Mouse (Mus musculus) cortical plate, adult 2 months (tissue): ENCODE data around the gene Ddr2. TPM values are rescaled to one million over a fixed set of nuclear protein-coding genes. Genes with fewer than 3 reads are reported as not detected.

Experiments
- H3K27ac ChIP-seq: fragments of 200-500 bp; 2 replicates; pipeline ENCODE4 v1.5.1; 2012; ENCODE audit warnings: low read length, control low read depth, inconsistent platforms; ENCODE audit not compliant: insufficient read depth
- H3K4me1 ChIP-seq: fragments of 200-500 bp; 2 replicates; pipeline ENCODE4 v1.6.1; 2011; ENCODE audit warnings: low read length; ENCODE audit not compliant: control insufficient read depth, insufficient read depth
- H3K4me3 ChIP-seq: fragments of 200-500 bp; 2 replicates; pipeline ENCODE4 v1.5.1; 2011; ENCODE audit warnings: mild to moderate bottlenecking, low read length, control low read depth; ENCODE audit not compliant: insufficient read depth
- CTCF ChIP-seq: fragments of 200-500 bp; IDR thresholded peaks from 2 replicates; pipeline ENCODE4 v1.5.1; 2011; ENCODE audit warnings: mild to moderate bottlenecking, control low read depth, low read length; ENCODE audit not compliant: insufficient read depth; ENCODE audit errors: extremely low read depth
- POLR2A ChIP-seq: fragments of 200-500 bp; IDR thresholded peaks from 2 replicates; pipeline ENCODE4 v1.6.1; 2011; ENCODE audit warnings: mild to moderate bottlenecking, low read length, control low read depth; ENCODE audit not compliant: insufficient read depth; ENCODE audit errors: extremely low read depth
- polyA plus RNA-seq: library from polyadenylated mRNA; depleted of rRNA; stranded (reverse); fragments of >200 nt; gene quantifications from 2 replicates; pipeline ENCODE4 v1.2.3, GENCODE M21; 2012

Gene Ddr2
- polyA plus RNA-seq, 1 experiment, result 4.0 TPM

- no peaks in the 10 kb centered on the region for H3K4me1 ChIP-seq
- no peak overlapping the region for H3K4me3 ChIP-seq
- no peak overlapping the region for H3K27ac ChIP-seq
- TF ChIP-seq POLR2A (no peak), CTCF (no peak)
Measured at GRCm38 (mm10) chr1:170048434-170048833, 62.1 kb downstream of the Ddr2 start.

GRCm38 (mm10) chr1:170044726-170045471, 65.7 kb downstream of the Ddr2 start:
- Histone ChIP-seq H3K4me3 (no peak overlapping the region), H3K4me1 (no peaks in the 10 kb centered on the region), H3K27ac (no peak overlapping the region)
- no peak for TF ChIP-seq CTCF
- TF ChIP-seq POLR2A, result no peak

- Histone ChIP-seq H3K4me3 (no peak overlapping the region), H3K4me1 (no peaks in the 10 kb centered on the region), H3K27ac (no peak overlapping the region)
- TF ChIP-seq CTCF (no peak), POLR2A (no peak)
Measured at GRCm38 (mm10) chr1:170043753-170044152, 66.8 kb downstream of the Ddr2 start.

GRCm38 (mm10) chr1:170042996-170043395, 67.6 kb downstream of the Ddr2 start:
- Histone ChIP-seq H3K4me1 (no peaks in the 10 kb centered on the region), H3K4me3 (no peak overlapping the region), H3K27ac (no peak overlapping the region)
- TF ChIP-seq CTCF (no peak), POLR2A (no peak)

- Histone ChIP-seq H3K4me1 (no peaks in the 10 kb centered on the region), H3K27ac (no peak overlapping the region), H3K4me3 (no peak overlapping the region)
- TF ChIP-seq POLR2A (no peak), CTCF (no peak)
Measured at GRCm38 (mm10) chr1:170039402-170039801, 71.2 kb downstream of the Ddr2 start.

- no peaks in the 10 kb centered on the region for H3K4me1 ChIP-seq
- H3K27ac ChIP-seq, result no peak overlapping the region
- TF ChIP-seq CTCF (no peak), POLR2A (no peak)
Measured at GRCm38 (mm10) chr1:170035575-170035974, 75.0 kb downstream of the Ddr2 start.

GRCm38 (mm10) chr1:170034961-170035360, 75.6 kb downstream of the Ddr2 start:
- H3K27ac ChIP-seq, result no peak overlapping the region
- no peak overlapping the region for H3K4me3 ChIP-seq
- no peaks in the 10 kb centered on the region for H3K4me1 ChIP-seq
- no peak for TF ChIP-seq POLR2A
- no peak for TF ChIP-seq CTCF

More at GRCm38 (mm10) chr1:170035575-170035974, 75.0 kb downstream of the Ddr2 start:
- H3K4me3 ChIP-seq, result no peak overlapping the region

GRCm38 (mm10) chr1:170031656-170032055, 78.9 kb downstream of the Ddr2 start:
- Histone ChIP-seq H3K27ac (no peak overlapping the region), H3K4me1 (no peaks in the 10 kb centered on the region), H3K4me3 (no peak overlapping the region)
- TF ChIP-seq POLR2A (no peak), CTCF (no peak)

GRCm38 (mm10) chr1:170014784-170015183, 95.8 kb downstream of the Ddr2 start:
- H3K4me1 ChIP-seq, result no peaks in the 10 kb centered on the region
- H3K4me3 ChIP-seq, result no peak overlapping the region
- TF ChIP-seq POLR2A (no peak), CTCF (no peak)
- H3K27ac ChIP-seq, result no peak overlapping the region
